Mouse (Mus musculus): ENCODE data around the gene Snf8. TPM values are rescaled to one million over a fixed set of nuclear protein-coding genes. Genes with fewer than 3 reads are reported as not detected.

Snf8 gene
- 80.1 and 93.3 TPM in 2 replicates for total RNA-seq (2015)
- total RNA-seq (2017): 47.6 and 59.8 TPM in 2 replicates

- ATAC-seq (ENCODE audit: poor library complexity, severe bottlenecking): peak; percentile 100
Measured at GRCm38 (mm10) chr11:96034596-96035052, at the start of gene Snf8. TSS of gene Snf8 (plus strand) at chr11:96034885.

GRCm38 (mm10) chr11:95987854-95988447, 46.7 kb upstream of the Snf8 start:
- ATAC-seq (ENCODE audit: poor library complexity, severe bottlenecking): no peak

- no peak for ATAC-seq (ENCODE audit: poor library complexity, severe bottlenecking)
Measured at GRCm38 (mm10) chr11:95988533-95988932, 46.2 kb upstream of the Snf8 start.

GRCm38 (mm10) chr11:95989864-95990263, 44.8 kb upstream of the Snf8 start:
- no peak for ATAC-seq (ENCODE audit: poor library complexity, severe bottlenecking)

- ATAC-seq (ENCODE audit: poor library complexity, severe bottlenecking): no peak
Measured at GRCm38 (mm10) chr11:95990431-95990830, 44.3 kb upstream of the Snf8 start.

GRCm38 (mm10) chr11:95990886-95991708, 43.6 kb upstream of the Snf8 start:
- ATAC-seq (ENCODE audit: poor library complexity, severe bottlenecking): no peak

- no peak for ATAC-seq (ENCODE audit: poor library complexity, severe bottlenecking)
Measured at GRCm38 (mm10) chr11:95994151-95994550, 40.5 kb upstream of the Snf8 start.

GRCm38 (mm10) chr11:96003100-96003900, 31.4 kb upstream of the Snf8 start:
- ATAC-seq (ENCODE audit: poor library complexity, severe bottlenecking): no peak

- no peak for ATAC-seq (ENCODE audit: poor library complexity, severe bottlenecking)
Measured at GRCm38 (mm10) chr11:96003969-96004792, 30.5 kb upstream of the Snf8 start.

- no peak for ATAC-seq (ENCODE audit: poor library complexity, severe bottlenecking)
Measured at GRCm38 (mm10) chr11:96004793-96005402, 29.8 kb upstream of the Snf8 start.

GRCm38 (mm10) chr11:96005403-96006271, 29.0 kb upstream of the Snf8 start, which contains the start of gene Igf2bp1:
TSS of gene Igf2bp1 (minus strand) at chr11:96005940.
- ATAC-seq (ENCODE audit: poor library complexity, severe bottlenecking): no peak

GRCm38 (mm10) chr11:96006367-96006851, 28.3 kb upstream of the Snf8 start:
- no peak for ATAC-seq (ENCODE audit: poor library complexity, severe bottlenecking)

GRCm38 (mm10) chr11:96006852-96007515, 27.7 kb upstream of the Snf8 start:
- ATAC-seq (ENCODE audit: poor library complexity, severe bottlenecking): no peak

- no peak for ATAC-seq (ENCODE audit: poor library complexity, severe bottlenecking)
Measured at GRCm38 (mm10) chr11:96007516-96008235, 27.0 kb upstream of the Snf8 start.

GRCm38 (mm10) chr11:96008827-96009226, 25.9 kb upstream of the Snf8 start:
- ATAC-seq (ENCODE audit: poor library complexity, severe bottlenecking): no peak

- no peak for ATAC-seq (ENCODE audit: poor library complexity, severe bottlenecking)
Measured at GRCm38 (mm10) chr11:96011982-96012381, 22.7 kb upstream of the Snf8 start.

GRCm38 (mm10) chr11:96015421-96015820, 19.3 kb upstream of the Snf8 start:
- no peak for ATAC-seq (ENCODE audit: poor library complexity, severe bottlenecking)

- ATAC-seq (ENCODE audit: poor library complexity, severe bottlenecking): no peak
Measured at GRCm38 (mm10) chr11:96017941-96018351, 16.7 kb upstream of the Snf8 start.

Data from megakaryocyte, adult 5-6 weeks (primary cell).